Mouse (Mus musculus): ENCODE data around the gene Ptrh1. TPM values are rescaled to one million over a fixed set of nuclear protein-coding genes. Genes with fewer than 3 reads are reported as not detected.

Gene Ptrh1
- total RNA-seq, 1 experiment: 20.9 TPM

GRCm38 (mm10) chr2:32756674-32757055 is 18.9 kb upstream of the Ptrh1 start:
- Histone ChIP-seq H3K4me3 (ENCODE audit: insufficient read depth in 1 of 2, low read depth in 1 of 2, low read length in 2 of 2, poor library complexity in 1 of 2, severe bottlenecking in 1 of 2) (no peak overlapping the region), H3K27ac (ENCODE audit: insufficient read depth, low read depth, low read length, poor library complexity, severe bottlenecking) (no peak overlapping the region), H3K36me3 (ENCODE audit: control insufficient read depth, insufficient read depth, low read length, poor library complexity, severe bottlenecking) (peaks cover 11% of the 10 kb centered on the region), H3K9ac (ENCODE audit: insufficient read depth, low read depth, low read length, poor library complexity, severe bottlenecking) (no peak overlapping the region), H3K9me3 (ENCODE audit: control insufficient read depth, insufficient read depth, low read depth, low read length) (no peaks in the 10 kb centered on the region), H3K4me1 (ENCODE audit: control insufficient read depth in 2 of 2, insufficient read depth in 2 of 2, low read length in 2 of 2, poor library complexity in 1 of 2) (peaks cover 2% of the 10 kb centered on the region in 2 experiments; a peak in 2 of 4 replicates)
- no peak for TF ChIP-seq ZNF384 (IDR thresholded peaks at IDR 0.05; ENCODE audit: low read depth, low read length)
- TF ChIP-seq ZC3H11A (IDR thresholded peaks at IDR 0.05; ENCODE audit: borderline replicate concordance, low read depth, low read length): no peak
- TF ChIP-seq CHD2 (IDR thresholded peaks at IDR 0.05; ENCODE audit: low read depth, low read length): no peak
- no peak for TF ChIP-seq HCFC1 (IDR thresholded peaks at IDR 0.05; ENCODE audit: borderline replicate concordance, insufficient read depth, low read length)
- TF ChIP-seq MAFK (IDR thresholded peaks at IDR 0.05; ENCODE audit: insufficient read depth, low read depth, low read length): no peak
- in situ Hi-C loops (cut with MboI; ENCODE audit: low sequenced_read_pairs in 2 of 2, unreplicated experiment in 2 of 2): no loop called here
- no peak for DNase-seq (ENCODE audit: low read depth, low spot score)

GRCm38 (mm10) chr2:32757056-32757845 is 18.3 kb upstream of the Ptrh1 start, which contains the start of gene Tor2a:
Gene Tor2a, plus strand, starts transcription at chr2:32757234.
- Histone ChIP-seq H3K4me3 (ENCODE audit: insufficient read depth in 1 of 2, low read depth in 1 of 2, low read length in 2 of 2, poor library complexity in 1 of 2, severe bottlenecking in 1 of 2) (peak within 1 kb of the TSS; percentile 76 to 81), H3K9me3 (ENCODE audit: control insufficient read depth, insufficient read depth, low read depth, low read length) (no peaks in the 10 kb centered on the region), H3K27ac (ENCODE audit: insufficient read depth, low read depth, low read length, poor library complexity, severe bottlenecking) (no peak within 1 kb of the TSS), H3K9ac (ENCODE audit: insufficient read depth, low read depth, low read length, poor library complexity, severe bottlenecking) (peak within 1 kb of the TSS; percentile 86), H3K36me3 (ENCODE audit: control insufficient read depth, insufficient read depth, low read length, poor library complexity, severe bottlenecking) (peaks cover 11% of the 10 kb centered on the region), H3K4me1 (ENCODE audit: control insufficient read depth in 2 of 2, insufficient read depth in 2 of 2, low read length in 2 of 2, poor library complexity in 1 of 2) (peaks cover 0 to 2% of the 10 kb centered on the region in 2 experiments; a peak in 1 of 4 replicates)
- in situ Hi-C loops (cut with MboI; ENCODE audit: low sequenced_read_pairs in 2 of 2, unreplicated experiment in 2 of 2): no loop called here
- peak; percentile 95 for DNase-seq (ENCODE audit: low read depth, low spot score)
- TF ChIP-seq HCFC1 (IDR thresholded peaks at IDR 0.05; ENCODE audit: borderline replicate concordance, insufficient read depth, low read length) (peak; percentile 96), ZNF384 (IDR thresholded peaks at IDR 0.05; ENCODE audit: low read depth, low read length) (no peak), MAFK (IDR thresholded peaks at IDR 0.05; ENCODE audit: insufficient read depth, low read depth, low read length) (no peak), CHD2 (IDR thresholded peaks at IDR 0.05; ENCODE audit: low read depth, low read length) (no peak), ZC3H11A (IDR thresholded peaks at IDR 0.05; ENCODE audit: borderline replicate concordance, low read depth, low read length) (0 out of 2 replicates have a peak, but pooled peaks have one; percentile 3)

- peaks cover 11% of the 10 kb centered on the region for H3K36me3 ChIP-seq (ENCODE audit: control insufficient read depth, insufficient read depth, low read length, poor library complexity, severe bottlenecking)
- no peak for DNase-seq (ENCODE audit: low read depth, low spot score)
- H3K27ac ChIP-seq (ENCODE audit: insufficient read depth, low read depth, low read length, poor library complexity, severe bottlenecking): no peak overlapping the region
- no peak overlapping the region for H3K9ac ChIP-seq (ENCODE audit: insufficient read depth, low read depth, low read length, poor library complexity, severe bottlenecking)
- H3K4me3 ChIP-seq (ENCODE audit: insufficient read depth in 1 of 2, low read depth in 1 of 2, low read length in 2 of 2, poor library complexity in 1 of 2, severe bottlenecking in 1 of 2): no peak overlapping the region
- H3K9me3 ChIP-seq (ENCODE audit: control insufficient read depth, insufficient read depth, low read depth, low read length): no peaks in the 10 kb centered on the region
- peaks cover 0 to 2% of the 10 kb centered on the region in 2 experiments; a peak in 1 of 4 replicates for H3K4me1 ChIP-seq (ENCODE audit: control insufficient read depth in 2 of 2, insufficient read depth in 2 of 2, low read length in 2 of 2, poor library complexity in 1 of 2)
- TF ChIP-seq ZC3H11A (IDR thresholded peaks at IDR 0.05; ENCODE audit: borderline replicate concordance, low read depth, low read length): no peak
- no peak for TF ChIP-seq CHD2 (IDR thresholded peaks at IDR 0.05; ENCODE audit: low read depth, low read length)
- TF ChIP-seq MAFK (IDR thresholded peaks at IDR 0.05; ENCODE audit: insufficient read depth, low read depth, low read length): no peak
- TF ChIP-seq HCFC1 (IDR thresholded peaks at IDR 0.05; ENCODE audit: borderline replicate concordance, insufficient read depth, low read length): no peak
- no peak for TF ChIP-seq ZNF384 (IDR thresholded peaks at IDR 0.05; ENCODE audit: low read depth, low read length)
- in situ Hi-C loops (cut with MboI; ENCODE audit: low sequenced_read_pairs in 2 of 2, unreplicated experiment in 2 of 2): no loop called here
Measured at GRCm38 (mm10) chr2:32758503-32758902, 17.1 kb upstream of the Ptrh1 start.

GRCm38 (mm10) chr2:32759001-32759400 is 16.6 kb upstream of the Ptrh1 start:
- Histone ChIP-seq H3K9me3 (ENCODE audit: control insufficient read depth, insufficient read depth, low read depth, low read length) (no peaks in the 10 kb centered on the region), H3K4me3 (ENCODE audit: insufficient read depth in 1 of 2, low read depth in 1 of 2, low read length in 2 of 2, poor library complexity in 1 of 2, severe bottlenecking in 1 of 2) (no peak overlapping the region), H3K4me1 (ENCODE audit: control insufficient read depth in 2 of 2, insufficient read depth in 2 of 2, low read length in 2 of 2, poor library complexity in 1 of 2) (peaks cover 0 to 2% of the 10 kb centered on the region in 2 experiments; a peak in 1 of 4 replicates), H3K27ac (ENCODE audit: insufficient read depth, low read depth, low read length, poor library complexity, severe bottlenecking) (no peak overlapping the region), H3K36me3 (ENCODE audit: control insufficient read depth, insufficient read depth, low read length, poor library complexity, severe bottlenecking) (peaks cover 11% of the 10 kb centered on the region), H3K9ac (ENCODE audit: insufficient read depth, low read depth, low read length, poor library complexity, severe bottlenecking) (no peak overlapping the region)
- no peak for DNase-seq (ENCODE audit: low read depth, low spot score)
- TF ChIP-seq CHD2 (IDR thresholded peaks at IDR 0.05; ENCODE audit: low read depth, low read length): no peak
- in situ Hi-C loops (cut with MboI; ENCODE audit: low sequenced_read_pairs in 2 of 2, unreplicated experiment in 2 of 2): no loop called here
